Mouse (Mus musculus): ENCODE results near the gene Nnat. TPM values are rescaled to one million over a fixed set of nuclear protein-coding genes. Genes with fewer than 3 reads are reported as not detected.

Gene Nnat
- polyA plus RNA-seq, 1 experiment from 2014 or later: 2,785 TPM

DNA sequence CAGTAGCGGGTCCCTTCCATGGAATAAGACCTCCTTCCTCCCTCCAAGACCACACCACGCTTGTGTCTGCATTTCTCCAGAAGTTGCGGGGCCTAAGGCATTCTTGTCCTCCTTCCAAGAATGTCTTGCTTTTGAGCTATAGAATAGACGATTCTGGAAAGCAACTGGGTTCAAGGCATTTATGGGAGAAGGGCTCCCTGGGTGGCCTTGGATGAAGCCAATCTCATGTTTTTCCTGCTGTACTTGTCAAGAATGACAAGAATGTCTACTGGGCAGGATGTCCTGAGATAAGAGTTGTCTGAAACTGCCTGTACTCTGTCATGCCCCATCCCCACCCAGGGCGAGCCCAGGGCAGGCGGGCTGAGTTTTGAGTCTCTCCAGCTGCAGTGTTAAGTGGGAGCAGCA lies 41.6 kb downstream of the Nnat start:
- DNase-seq (ENCODE audit: low spot score): no peak
- no peak overlapping the region for H3K27ac ChIP-seq (ENCODE audit: low read depth, low read length)
- H3K4me1 ChIP-seq (replicated peaks; ENCODE audit: control insufficient read depth, insufficient read depth, low read length): no peaks in the 10 kb centered on the region
- H3K9me3 ChIP-seq (ENCODE audit: control insufficient read depth, low read length): no peaks in the 10 kb centered on the region
- WGBS: 87% methylated on average over 6 of the region's 6 CpGs
- H3K36me3 ChIP-seq (ENCODE audit: control insufficient read depth, insufficient read depth, low read length): no peaks in the 10 kb centered on the region
- no peak overlapping the region for H3K4me2 ChIP-seq (ENCODE audit: low read depth, low read length, severe bottlenecking)
- 0 out of 2 replicates have a peak, but pooled peaks cover 2% of the 10 kb centered on the region for H3K27me3 ChIP-seq (ENCODE audit: control insufficient read depth, insufficient read depth, low read length)
- no peak overlapping the region for H3K4me3 ChIP-seq (ENCODE audit: low read depth, low read length)
- H3K9ac ChIP-seq (ENCODE audit: low read length): no peak overlapping the region
- no peak for ATAC-seq (replicated peaks; ENCODE audit: low FRiP score)

DNA sequence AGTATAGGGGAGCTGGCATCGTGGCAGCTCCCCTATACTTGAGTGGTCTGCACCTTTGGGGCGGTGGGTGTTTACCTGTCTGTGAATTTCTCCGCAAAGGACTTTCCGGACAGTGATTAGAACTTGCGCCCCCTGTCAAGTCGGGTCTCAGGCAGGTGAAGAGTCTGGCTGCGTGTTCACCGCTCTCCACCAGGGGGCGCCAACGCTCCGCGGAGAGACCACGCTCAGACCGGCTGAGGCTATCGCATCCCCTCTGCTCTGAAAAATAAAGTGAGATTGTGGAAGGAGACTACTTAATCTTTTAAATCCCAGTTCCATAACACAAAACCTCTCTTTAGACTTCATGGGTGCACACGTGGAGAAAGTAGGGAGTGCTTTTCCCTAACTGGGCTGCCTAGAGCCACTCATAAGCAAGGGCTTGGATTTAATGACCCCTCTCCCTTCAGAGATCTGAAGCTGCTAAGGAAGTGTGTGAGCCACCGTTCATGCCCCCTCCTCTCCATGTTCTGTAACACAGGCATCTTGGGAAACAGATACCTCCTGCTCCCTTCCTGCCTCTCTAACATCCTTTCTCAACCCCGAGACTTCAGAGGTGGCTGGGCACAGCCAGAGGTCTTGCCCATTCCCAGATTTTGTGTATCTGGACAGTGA lies 45.3 kb downstream of the Nnat start:
- peaks cover 4% of the 10 kb centered on the region; the same call in 1 of the 2 replicates for H3K4me1 ChIP-seq (replicated peaks; ENCODE audit: control insufficient read depth, insufficient read depth, low read length)
- no peak overlapping the region for H3K9ac ChIP-seq (ENCODE audit: low read length)
- H3K27ac ChIP-seq (ENCODE audit: low read depth, low read length): no peak overlapping the region
- H3K9me3 ChIP-seq (ENCODE audit: control insufficient read depth, low read length): no peaks in the 10 kb centered on the region
- 9% methylated on average over 18 of the region's 18 CpGs for WGBS
- no peak overlapping the region for H3K4me2 ChIP-seq (ENCODE audit: low read depth, low read length, severe bottlenecking)
- ATAC-seq (replicated peaks; ENCODE audit: low FRiP score) (peak; percentile 70; the same call in 1 of the 2 replicates), DNase-seq (ENCODE audit: low spot score) (peak; percentile 91)
- no peaks in the 10 kb centered on the region for H3K36me3 ChIP-seq (ENCODE audit: control insufficient read depth, insufficient read depth, low read length)
- H3K4me3 ChIP-seq (ENCODE audit: low read depth, low read length): no peak overlapping the region
- 0 out of 2 replicates have a peak, but pooled peaks cover 2% of the 10 kb centered on the region for H3K27me3 ChIP-seq (ENCODE audit: control insufficient read depth, insufficient read depth, low read length)

DNA sequence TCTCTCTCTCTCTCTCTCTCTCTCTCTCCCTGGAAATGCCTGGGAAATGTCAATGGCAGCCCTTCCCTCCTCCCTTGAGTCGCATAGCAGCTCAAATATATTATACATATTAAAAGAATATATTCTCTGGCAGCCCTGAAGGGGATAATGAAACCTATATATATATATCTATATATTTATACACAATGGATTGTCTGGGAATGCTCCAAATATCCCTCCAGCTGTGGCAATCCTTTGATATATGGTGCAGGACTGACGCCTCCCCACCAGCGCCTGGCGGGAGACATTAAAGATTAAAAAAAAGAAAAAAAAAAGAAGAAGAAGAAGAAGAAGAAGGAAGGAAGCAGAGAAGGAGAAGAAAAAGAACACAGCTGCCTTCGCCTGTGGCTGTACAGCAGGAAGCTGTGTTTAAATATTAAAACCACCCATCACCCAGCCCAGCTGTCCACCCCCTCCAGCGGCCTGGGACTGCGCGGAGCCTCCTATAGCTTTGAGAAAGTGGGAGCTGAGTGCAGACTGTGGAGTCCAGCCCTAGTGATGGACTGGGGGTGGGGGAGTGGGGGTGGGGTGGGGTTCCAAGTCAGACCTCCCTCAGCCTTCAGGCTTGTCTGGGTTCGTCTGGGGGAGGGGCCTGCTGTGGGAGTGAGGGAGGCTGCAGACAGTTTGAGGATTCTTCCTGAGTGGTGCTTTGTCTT lies 47.8 kb downstream of the Nnat start:
- Histone ChIP-seq H3K36me3 (ENCODE audit: control insufficient read depth, insufficient read depth, low read length) (no peaks in the 10 kb centered on the region), H3K4me2 (ENCODE audit: low read depth, low read length, severe bottlenecking) (no peak overlapping the region), H3K9me3 (ENCODE audit: control insufficient read depth, low read length) (no peaks in the 10 kb centered on the region), H3K9ac (ENCODE audit: low read length) (no peak overlapping the region), H3K4me3 (ENCODE audit: low read depth, low read length) (no peak overlapping the region), H3K27ac (ENCODE audit: low read depth, low read length) (no peak overlapping the region), H3K27me3 (ENCODE audit: control insufficient read depth, insufficient read depth, low read length) (0 out of 2 replicates have a peak, but pooled peaks cover 2% of the 10 kb centered on the region), H3K4me1 (replicated peaks; ENCODE audit: control insufficient read depth, insufficient read depth, low read length) (peaks cover 4% of the 10 kb centered on the region; the same call in 1 of the 2 replicates)
- 67% methylated on average over 9 of the region's 9 CpGs for WGBS
- no peak for ATAC-seq (replicated peaks; ENCODE audit: low FRiP score)
- DNase-seq (ENCODE audit: low spot score): no peak

DNA sequence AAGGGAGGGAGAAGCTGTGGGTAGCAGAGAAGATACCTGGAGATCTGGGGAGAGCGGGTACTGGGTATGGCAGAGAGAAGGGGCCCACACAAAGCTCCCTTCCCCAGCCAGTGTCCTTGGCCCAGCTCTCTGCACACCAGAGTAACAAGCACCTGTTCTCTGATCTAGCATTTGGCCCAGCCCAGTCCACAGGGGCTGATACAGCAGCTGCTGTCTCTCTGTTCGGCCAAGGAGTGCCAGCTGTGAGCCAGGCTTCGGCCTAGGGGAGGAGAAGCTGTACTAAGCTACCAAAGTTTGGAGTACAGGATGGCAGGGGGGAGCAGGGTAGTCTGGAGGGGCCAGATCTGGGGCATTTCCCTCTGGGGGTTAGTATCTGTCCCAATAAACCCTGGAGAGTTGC lies 51.9 kb downstream of the Nnat start:
- WGBS: 83% methylated on average over 3 of the region's 3 CpGs
- Histone ChIP-seq H3K9me3 (ENCODE audit: control insufficient read depth, low read length) (no peaks in the 10 kb centered on the region), H3K27me3 (ENCODE audit: control insufficient read depth, insufficient read depth, low read length) (no peaks in the 10 kb centered on the region), H3K4me2 (ENCODE audit: low read depth, low read length, severe bottlenecking) (no peak overlapping the region), H3K36me3 (ENCODE audit: control insufficient read depth, insufficient read depth, low read length) (no peaks in the 10 kb centered on the region), H3K4me3 (ENCODE audit: low read depth, low read length) (no peak overlapping the region), H3K4me1 (replicated peaks; ENCODE audit: control insufficient read depth, insufficient read depth, low read length) (peaks cover 10% of the 10 kb centered on the region; the same call in 1 of the 2 replicates), H3K27ac (ENCODE audit: low read depth, low read length) (no peak overlapping the region), H3K9ac (ENCODE audit: low read length) (no peak overlapping the region)
- ATAC-seq (replicated peaks; ENCODE audit: low FRiP score): no peak
- no peak for DNase-seq (ENCODE audit: low spot score)

Small RNA genes within 50 kb of the gene (microRNA-seq; reads per million reads assigned to microRNA genes)
- gene Gm23134 (ENCODE audit: insufficient number of aligned reads): 24.4 reads per million, percentile 16 among the genes with 10 or more reads in this experiment

Other genes starting within 250 kb of the Nnat start
- 0.83 and 1.5 TPM in 2 replicates for gene Ghrh, start 212.6 kb upstream of the Nnat start, polyA plus RNA-seq (2014; fragmentation: Nextera tagmentation; extraction: Ambion mirVana)
- gene Manbal, start 192.5 kb upstream of the Nnat start, polyA plus RNA-seq (2014; fragmentation: Nextera tagmentation; extraction: Ambion mirVana): 31.0 and 34.8 TPM in 2 replicates
- 20.3 and 23.2 TPM in 2 replicates for gene Src, start 141.6 kb upstream of the Nnat start, polyA plus RNA-seq (2014; fragmentation: Nextera tagmentation; extraction: Ambion mirVana)
- 111 and 123 TPM in 2 replicates for gene Blcap, start 11.2 kb downstream of the Nnat start, polyA plus RNA-seq (2014; fragmentation: Nextera tagmentation; extraction: Ambion mirVana)
- gene Ctnnbl1, start 177.3 kb downstream of the Nnat start, polyA plus RNA-seq (2014; fragmentation: Nextera tagmentation; extraction: Ambion mirVana): 98.3 and 110 TPM in 2 replicates

Data from forebrain, embryonic 11.5 days (tissue).